Mouse (Mus musculus): ENCODE data around the gene Metap1d.

The Metap1d gene

GRCm38 (mm10) chr2:71542227-71542815 lies 89.2 kb downstream of the Metap1d start:
- peaks cover 4% of the 10 kb centered on the region for H3K27me3 ChIP-seq (ENCODE audit: control insufficient read depth, insufficient read depth, low read length, poor library complexity, severe bottlenecking)
- no peak for DNase-seq (ENCODE audit: low read depth, low spot score)
- H3K36me3 ChIP-seq (ENCODE audit: control insufficient read depth, insufficient read depth, low read length, poor library complexity, severe bottlenecking): no peaks in the 10 kb centered on the region

- DNase-seq (ENCODE audit: low read depth, low spot score): no peak
- peaks cover 4% of the 10 kb centered on the region for H3K27me3 ChIP-seq (ENCODE audit: control insufficient read depth, insufficient read depth, low read length, poor library complexity, severe bottlenecking)
- H3K36me3 ChIP-seq (ENCODE audit: control insufficient read depth, insufficient read depth, low read length, poor library complexity, severe bottlenecking): no peaks in the 10 kb centered on the region
These were observed 89.8 kb downstream of the Metap1d start for GRCm38 (mm10) chr2:71542816-71543301.

GRCm38 (mm10) chr2:71543531-71543930 lies 90.5 kb downstream of the Metap1d start:
- no peak for DNase-seq (ENCODE audit: low read depth, low spot score)
- Histone ChIP-seq H3K36me3 (ENCODE audit: control insufficient read depth, insufficient read depth, low read length, poor library complexity, severe bottlenecking) (no peaks in the 10 kb centered on the region), H3K27me3 (ENCODE audit: control insufficient read depth, insufficient read depth, low read length, poor library complexity, severe bottlenecking) (peaks cover 4% of the 10 kb centered on the region)

- Histone ChIP-seq H3K36me3 (ENCODE audit: control insufficient read depth, insufficient read depth, low read length, poor library complexity, severe bottlenecking) (no peaks in the 10 kb centered on the region), H3K27me3 (ENCODE audit: control insufficient read depth, insufficient read depth, low read length, poor library complexity, severe bottlenecking) (peaks cover 4% of the 10 kb centered on the region)
- DNase-seq (ENCODE audit: low read depth, low spot score): no peak
These were observed 90.9 kb downstream of the Metap1d start for GRCm38 (mm10) chr2:71543948-71544347.

GRCm38 (mm10) chr2:71544391-71545285 lies 91.6 kb downstream of the Metap1d start:
- DNase-seq (ENCODE audit: low read depth, low spot score): peak; percentile 50

GRCm38 (mm10) chr2:71545401-71545881 lies 92.4 kb downstream of the Metap1d start:
- Histone ChIP-seq H3K36me3 (ENCODE audit: control insufficient read depth, insufficient read depth, low read length, poor library complexity, severe bottlenecking) (no peaks in the 10 kb centered on the region), H3K27me3 (ENCODE audit: control insufficient read depth, insufficient read depth, low read length, poor library complexity, severe bottlenecking) (no peaks in the 10 kb centered on the region; the same call in 1 of the 2 replicates)
- peak; percentile 39 for DNase-seq (ENCODE audit: low read depth, low spot score)

More at GRCm38 (mm10) chr2:71544391-71545285, 91.6 kb downstream of the Metap1d start:
- Histone ChIP-seq H3K36me3 (ENCODE audit: control insufficient read depth, insufficient read depth, low read length, poor library complexity, severe bottlenecking) (no peaks in the 10 kb centered on the region), H3K27me3 (ENCODE audit: control insufficient read depth, insufficient read depth, low read length, poor library complexity, severe bottlenecking) (peaks cover 4% of the 10 kb centered on the region)

GRCm38 (mm10) chr2:71545882-71546639 lies 93.0 kb downstream of the Metap1d start:
- no peaks in the 10 kb centered on the region; the same call in 1 of the 2 replicates for H3K27me3 ChIP-seq (ENCODE audit: control insufficient read depth, insufficient read depth, low read length, poor library complexity, severe bottlenecking)
- peak; percentile 47 for DNase-seq (ENCODE audit: low read depth, low spot score)

GRCm38 (mm10) chr2:71546640-71547071 lies 93.6 kb downstream of the Metap1d start, which contains the start of gene Dlx2:
Gene Dlx2, minus strand, starts transcription at chr2:71546754.
- DNase-seq (ENCODE audit: low read depth, low spot score): peak; percentile 31
- H3K27me3 ChIP-seq (ENCODE audit: control insufficient read depth, insufficient read depth, low read length, poor library complexity, severe bottlenecking): no peaks in the 10 kb centered on the region; the same call in 1 of the 2 replicates
- no peaks in the 10 kb centered on the region for H3K36me3 ChIP-seq (ENCODE audit: control insufficient read depth, insufficient read depth, low read length, poor library complexity, severe bottlenecking)

More at GRCm38 (mm10) chr2:71545882-71546639, 93.0 kb downstream of the Metap1d start:
- H3K36me3 ChIP-seq (ENCODE audit: control insufficient read depth, insufficient read depth, low read length, poor library complexity, severe bottlenecking): no peaks in the 10 kb centered on the region

- no peaks in the 10 kb centered on the region for H3K36me3 ChIP-seq (ENCODE audit: control insufficient read depth, insufficient read depth, low read length, poor library complexity, severe bottlenecking)
- no peaks in the 10 kb centered on the region; the same call in 1 of the 2 replicates for H3K27me3 ChIP-seq (ENCODE audit: control insufficient read depth, insufficient read depth, low read length, poor library complexity, severe bottlenecking)
- DNase-seq (ENCODE audit: low read depth, low spot score): peak; percentile 83
These were observed 94.8 kb downstream of the Metap1d start for GRCm38 (mm10) chr2:71547829-71548228.

GRCm38 (mm10) chr2:71550330-71550729 lies 97.3 kb downstream of the Metap1d start:
- Histone ChIP-seq H3K36me3 (ENCODE audit: control insufficient read depth, insufficient read depth, low read length, poor library complexity, severe bottlenecking) (no peaks in the 10 kb centered on the region), H3K27me3 (ENCODE audit: control insufficient read depth, insufficient read depth, low read length, poor library complexity, severe bottlenecking) (no peaks in the 10 kb centered on the region; the same call in 1 of the 2 replicates)
- DNase-seq (ENCODE audit: low read depth, low spot score): no peak

- DNase-seq (ENCODE audit: low read depth, low spot score): no peak
- Histone ChIP-seq H3K27me3 (ENCODE audit: control insufficient read depth, insufficient read depth, low read length, poor library complexity, severe bottlenecking) (no peaks in the 10 kb centered on the region), H3K36me3 (ENCODE audit: control insufficient read depth, insufficient read depth, low read length, poor library complexity, severe bottlenecking) (no peaks in the 10 kb centered on the region)
These were observed 98.6 kb downstream of the Metap1d start for GRCm38 (mm10) chr2:71551704-71552103.

- no peaks in the 10 kb centered on the region for H3K36me3 ChIP-seq (ENCODE audit: control insufficient read depth, insufficient read depth, low read length, poor library complexity, severe bottlenecking)
- no peaks in the 10 kb centered on the region for H3K27me3 ChIP-seq (ENCODE audit: control insufficient read depth, insufficient read depth, low read length, poor library complexity, severe bottlenecking)
- DNase-seq (ENCODE audit: low read depth, low spot score): no peak
These were observed 103.0 kb downstream of the Metap1d start for GRCm38 (mm10) chr2:71556071-71556470.

GRCm38 (mm10) chr2:71566466-71566865 lies 113.4 kb downstream of the Metap1d start:
- H3K27me3 ChIP-seq (ENCODE audit: control insufficient read depth, insufficient read depth, low read length, poor library complexity, severe bottlenecking): no peaks in the 10 kb centered on the region; the same call in 1 of the 2 replicates
- no peak for DNase-seq (ENCODE audit: low read depth, low spot score)
- no peaks in the 10 kb centered on the region for H3K36me3 ChIP-seq (ENCODE audit: control insufficient read depth, insufficient read depth, low read length, poor library complexity, severe bottlenecking)

GRCm38 (mm10) chr2:71573736-71574135 lies 120.7 kb downstream of the Metap1d start:
- DNase-seq (ENCODE audit: low read depth, low spot score): no peak
- Histone ChIP-seq H3K27me3 (ENCODE audit: control insufficient read depth, insufficient read depth, low read length, poor library complexity, severe bottlenecking) (no peaks in the 10 kb centered on the region), H3K36me3 (ENCODE audit: control insufficient read depth, insufficient read depth, low read length, poor library complexity, severe bottlenecking) (no peaks in the 10 kb centered on the region)
